Mouse (Mus musculus) regulatory T cell (primary cell): ENCODE measurements around the gene Ldlrad3.

Experiments
- in situ Hi-C: fragments of 300-600 bp; cut with MboI, MseI; formaldehyde crosslinking; loops from one replicate; pipeline ENCODE4 v1.15.1; 2025; ENCODE audit warnings: high pct_unique_total_duplicates

The Ldlrad3 gene

GRCm38 (mm10) chr2:102117402-102117760 lies 68.8 kb downstream of the Ldlrad3 start:
- in situ Hi-C loops: no loop called here

- in situ Hi-C loops: no loop called here
Observed at GRCm38 (mm10) chr2:102116521-102117401, 69.4 kb downstream of the Ldlrad3 start.

DNA sequence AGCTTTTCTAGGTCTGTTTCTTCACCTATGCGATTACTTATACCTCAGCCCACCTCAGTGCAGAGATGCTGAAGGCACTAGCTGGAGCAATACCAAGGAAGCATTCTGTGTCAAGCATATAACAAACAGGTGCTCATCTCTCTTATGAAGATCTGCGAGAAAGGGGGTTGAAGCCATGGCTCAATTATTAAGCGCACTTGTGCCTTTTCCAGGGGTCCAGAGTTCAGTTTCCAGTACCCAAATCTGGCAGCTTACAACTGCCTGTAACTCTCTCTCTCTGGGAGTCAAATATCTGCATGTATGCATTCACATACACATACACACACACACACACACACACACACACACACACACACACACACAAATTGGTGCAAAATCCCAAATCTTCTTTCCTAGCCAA lies 72.4 kb downstream of the Ldlrad3 start:
- in situ Hi-C loops: no loop called here

GRCm38 (mm10) chr2:102113323-102113722 lies 72.9 kb downstream of the Ldlrad3 start:
- in situ Hi-C loops: no loop called here

GRCm38 (mm10) chr2:102111906-102112499 lies 74.2 kb downstream of the Ldlrad3 start:
- in situ Hi-C loops: no loop called here

- in situ Hi-C loops: no loop called here
Observed at GRCm38 (mm10) chr2:102110306-102110705, 75.9 kb downstream of the Ldlrad3 start.

DNA sequence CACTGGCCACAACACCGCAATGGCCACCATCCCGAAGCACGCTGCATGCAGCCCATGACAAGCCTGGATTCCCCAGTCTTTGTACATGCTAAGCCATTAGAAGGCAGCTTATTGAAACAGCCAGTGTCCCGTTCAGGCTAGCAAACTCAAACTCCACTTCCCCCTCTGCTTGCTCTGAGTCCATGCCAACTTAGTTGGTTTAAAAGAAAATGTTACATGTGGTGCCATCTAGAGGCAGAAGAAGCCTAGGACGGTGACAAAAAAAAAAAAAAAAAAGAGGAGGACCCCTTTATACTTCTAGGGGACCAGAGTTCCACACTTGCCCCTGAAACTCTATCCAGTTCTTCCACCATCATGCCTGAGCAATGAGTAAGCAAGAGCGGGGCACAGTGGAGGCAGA lies 78.9 kb downstream of the Ldlrad3 start:
- in situ Hi-C loops: no loop called here

- in situ Hi-C loops: no loop called here
Observed at GRCm38 (mm10) chr2:102106728-102107127, 79.5 kb downstream of the Ldlrad3 start.

- in situ Hi-C loops: no loop called here
Observed at GRCm38 (mm10) chr2:102105454-102105853, 80.7 kb downstream of the Ldlrad3 start.

GRCm38 (mm10) chr2:102103955-102104354 lies 82.2 kb downstream of the Ldlrad3 start:
- in situ Hi-C loops: no loop called here

DNA sequence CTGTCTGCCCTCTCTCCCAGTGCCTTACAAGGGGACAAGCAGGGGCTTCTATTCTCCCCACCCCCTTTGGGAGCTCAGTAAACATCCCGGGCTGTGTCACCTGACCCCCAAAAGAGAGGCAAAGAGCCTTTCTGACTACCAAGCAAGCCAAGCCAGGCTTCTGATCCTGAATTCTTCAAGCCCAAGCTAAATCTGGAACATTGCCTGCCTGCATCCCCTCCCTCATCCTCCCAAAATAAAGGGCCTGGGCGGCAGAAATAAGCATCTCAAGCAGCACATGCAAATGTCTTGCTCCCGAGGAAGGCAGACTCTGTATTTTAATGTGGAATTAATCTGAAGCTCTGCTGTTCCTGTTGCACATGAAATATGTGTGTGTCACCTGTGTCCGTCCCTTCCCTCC lies 85.7 kb downstream of the Ldlrad3 start:
- in situ Hi-C loops: no loop called here

- in situ Hi-C loops: loop anchor here (10.0 kb wide), 1 partner anchor 405 kb away; no protein-coding TSS in a partner anchor
Observed at GRCm38 (mm10) chr2:102099702-102100450, 86.3 kb downstream of the Ldlrad3 start.

DNA sequence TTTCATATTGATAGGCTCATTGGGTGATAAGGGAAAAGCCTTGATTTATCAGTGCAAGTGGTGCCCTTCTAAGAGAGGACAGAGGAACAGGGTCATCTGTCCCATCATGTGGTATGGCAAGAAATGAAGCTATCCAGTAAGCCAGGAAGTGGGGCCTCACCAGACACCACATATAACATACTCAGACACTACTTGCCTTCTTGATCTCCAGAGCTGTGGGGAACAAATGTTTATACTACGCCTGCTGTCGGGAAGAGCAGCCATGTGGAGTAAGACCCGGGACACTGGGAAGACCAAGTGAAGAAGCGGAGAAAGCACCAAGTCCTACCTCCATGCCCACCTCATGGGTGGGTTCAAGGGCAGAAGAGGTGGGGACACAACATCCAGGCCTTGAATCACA lies 86.9 kb downstream of the Ldlrad3 start:
- in situ Hi-C loops: loop anchor here (10.0 kb wide), 1 partner anchor 404 kb away; no protein-coding TSS in a partner anchor

- in situ Hi-C loops: loop anchor here (10.0 kb wide), 1 partner anchor 400 kb away; no protein-coding TSS in a partner anchor
Observed at GRCm38 (mm10) chr2:102094773-102095172, 91.4 kb downstream of the Ldlrad3 start.

DNA sequence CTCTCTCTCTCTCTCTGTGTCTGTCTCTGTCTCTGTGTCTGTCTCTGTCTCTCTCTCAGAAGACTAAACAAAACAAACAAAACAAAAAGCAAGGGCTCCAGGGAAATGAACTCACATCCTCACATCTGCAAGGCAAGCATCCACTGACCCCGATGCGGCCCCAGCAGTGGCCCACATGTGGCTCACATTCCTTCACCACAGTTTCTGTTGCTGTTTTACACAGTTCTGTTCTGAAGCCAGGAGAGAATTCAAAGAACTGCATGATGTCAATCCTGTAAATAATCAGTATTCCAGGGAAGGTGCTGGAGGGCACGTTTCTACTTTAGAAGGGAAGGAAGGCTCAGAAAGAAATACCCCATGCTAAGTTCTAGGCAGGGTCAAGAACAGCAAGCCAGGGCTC lies 91.9 kb downstream of the Ldlrad3 start:
- in situ Hi-C loops: loop anchor here (10.0 kb wide), 1 partner anchor 399 kb away; no protein-coding TSS in a partner anchor

DNA sequence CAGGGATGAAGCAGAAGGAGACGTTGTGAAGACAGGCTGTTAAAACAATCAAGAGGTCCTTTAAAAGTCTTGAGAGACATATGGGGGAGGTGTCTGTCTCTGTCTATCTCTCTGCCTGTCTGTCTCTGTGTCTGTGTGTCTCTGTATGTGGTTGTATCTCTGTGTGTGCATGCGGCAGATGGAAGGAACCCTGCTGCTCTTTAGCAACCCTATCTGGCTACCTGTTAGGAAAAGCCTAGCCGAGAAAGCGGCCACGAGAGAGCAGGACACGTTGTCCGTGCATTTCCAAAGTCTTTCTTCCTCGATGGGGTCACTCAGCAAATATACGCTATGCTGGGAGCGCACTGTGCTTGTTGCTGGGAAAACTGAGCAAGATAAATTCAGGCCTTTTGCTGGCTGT lies 93.6 kb downstream of the Ldlrad3 start:
- in situ Hi-C loops: loop anchor here (10.0 kb wide), 1 partner anchor 398 kb away; no protein-coding TSS in a partner anchor

DNA sequence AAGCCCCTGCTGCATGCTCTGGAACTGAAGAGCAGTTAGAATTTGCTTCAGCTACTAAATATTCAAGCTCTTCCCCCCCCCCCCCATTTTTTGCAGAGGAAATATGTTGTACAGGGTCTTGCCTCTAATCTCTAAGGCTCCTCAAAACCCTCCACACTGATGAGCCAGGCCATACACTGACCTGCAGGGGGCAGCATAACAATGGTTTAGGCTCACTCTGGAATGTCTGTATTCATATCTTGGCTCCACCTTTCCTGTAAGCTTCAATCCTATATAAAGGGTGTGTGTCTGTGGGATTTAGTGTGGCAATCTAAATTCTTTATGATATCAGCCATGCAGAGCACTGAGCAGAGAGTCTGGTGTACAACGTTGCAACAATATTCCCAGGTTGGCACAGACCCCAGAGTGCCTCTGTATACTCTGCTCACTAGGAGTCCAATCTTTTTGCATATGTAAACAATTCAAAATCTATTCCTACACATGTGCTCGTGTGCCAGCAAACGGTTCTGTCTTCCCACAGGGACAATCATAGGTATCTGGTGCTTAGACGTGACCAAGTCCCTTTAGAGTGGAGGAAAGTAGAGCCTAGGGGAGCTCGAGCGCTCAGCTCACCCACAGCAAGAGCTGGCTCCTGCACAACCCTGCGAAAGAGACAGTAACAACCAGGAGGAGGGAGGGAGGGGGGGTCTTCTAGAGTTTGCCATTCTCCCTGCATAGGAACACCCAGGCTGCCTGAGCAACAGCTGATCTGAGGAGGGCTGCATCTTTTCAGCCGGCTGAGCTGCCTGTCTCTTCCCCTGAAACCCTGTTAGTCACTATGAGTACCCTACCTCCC lies 94.5 kb downstream of the Ldlrad3 start:
- in situ Hi-C loops: loop anchor here (10.0 kb wide), 1 partner anchor 397 kb away; no protein-coding TSS in a partner anchor

- in situ Hi-C loops: loop anchor here (5.0 kb wide), 1 partner anchor 365 kb away; the partner anchor contains the start of gene Fjx1
Observed at GRCm38 (mm10) chr2:102087787-102088186, 98.4 kb downstream of the Ldlrad3 start.

- in situ Hi-C loops: loop anchor here (5.0 kb wide), 1 partner anchor 366 kb away; the partner anchor contains the start of gene Fjx1
Observed at GRCm38 (mm10) chr2:102086583-102086982, 99.6 kb downstream of the Ldlrad3 start.

- in situ Hi-C loops: no loop called here
Observed at GRCm38 (mm10) chr2:102082782-102083181, 103.4 kb downstream of the Ldlrad3 start.

DNA sequence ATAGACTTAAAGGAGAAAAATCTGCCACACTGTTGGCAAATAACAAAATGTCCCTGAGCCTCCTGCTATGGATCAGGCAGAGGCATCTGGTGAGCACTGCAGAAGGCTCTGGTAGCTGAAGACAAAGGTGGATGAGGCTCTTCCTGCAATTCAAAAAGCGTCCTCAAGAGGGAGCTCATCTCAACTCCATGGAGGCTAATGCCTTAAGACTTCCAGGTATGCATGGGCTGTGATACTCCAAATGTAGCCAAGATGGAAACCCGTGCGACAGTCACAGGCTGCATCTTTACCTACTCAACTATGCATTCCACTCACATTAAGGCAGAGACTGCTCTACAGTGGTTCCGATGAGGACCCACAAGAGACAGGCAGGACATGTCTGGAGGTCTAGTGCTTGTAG lies 108.6 kb downstream of the Ldlrad3 start:
- in situ Hi-C loops: no loop called here
